Mouse (Mus musculus): ENCODE data around the gene Nps.

Gene Nps

DNA sequence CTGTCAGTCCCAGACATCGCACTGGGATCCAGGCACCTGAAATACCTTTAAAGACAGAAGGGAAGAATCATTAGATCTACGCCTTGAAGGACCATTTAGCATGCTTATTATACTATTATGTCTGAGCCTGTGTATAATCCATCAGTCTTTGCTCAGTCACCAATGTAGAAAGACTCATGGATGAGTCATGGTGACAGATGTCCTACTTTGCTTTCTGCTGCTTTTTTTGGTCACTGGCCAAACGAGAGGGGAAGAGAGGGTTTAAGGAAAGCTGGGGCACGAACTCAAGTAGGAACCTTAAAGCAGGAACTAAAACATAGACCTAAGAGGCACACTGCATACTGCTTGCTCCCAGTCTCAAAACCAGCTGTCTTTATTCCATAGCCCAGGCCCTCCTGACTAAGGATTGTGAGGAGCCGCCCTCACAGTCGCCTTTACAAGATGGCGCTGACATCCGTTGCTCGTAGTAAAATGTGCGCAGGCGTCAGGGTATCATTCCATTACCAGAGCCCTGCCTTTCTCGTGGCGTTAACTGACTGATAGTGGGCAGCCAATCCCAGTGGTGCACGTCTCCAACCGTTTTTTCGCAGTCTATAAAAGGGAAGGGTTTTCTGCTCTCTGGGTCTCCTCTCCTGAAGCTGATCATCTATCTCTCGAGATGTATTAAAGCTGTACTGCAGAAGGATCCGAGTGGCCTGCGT, at the start of gene Nps:
Gene Nps (plus strand): TSS at position 651 of the 701 bp plus-strand sequence.
- peak; percentile 42 for DNase-seq (ENCODE audit: inconsistent ontology term)

DNA sequence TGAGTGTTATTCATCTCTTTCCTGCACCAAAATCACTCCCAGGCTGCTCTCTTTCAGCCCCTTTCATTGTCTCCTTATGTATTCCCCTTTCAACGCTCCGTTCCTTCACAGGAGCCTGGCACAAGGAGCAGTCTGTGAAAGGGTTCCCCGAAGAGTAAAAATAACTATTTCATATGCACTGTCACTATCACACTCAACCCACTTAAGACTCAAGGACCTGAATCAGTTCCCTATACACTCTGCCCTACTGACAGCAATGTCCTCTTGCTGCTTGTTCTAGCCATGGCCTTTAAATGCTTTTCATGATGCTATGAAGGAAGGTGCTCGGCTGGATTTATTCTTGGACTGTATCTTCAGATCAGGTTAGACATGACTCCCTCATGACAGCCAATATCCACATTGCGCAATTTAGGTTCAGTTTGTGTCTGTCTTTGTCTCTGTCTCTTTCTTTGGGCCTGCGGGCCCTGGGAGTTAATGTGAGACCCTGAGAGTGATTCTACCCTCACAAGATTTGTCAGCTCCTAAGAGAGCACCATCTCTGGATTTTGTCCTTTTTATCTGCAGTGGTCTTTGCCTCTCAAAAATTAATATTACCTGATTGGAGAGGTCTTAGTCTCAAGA, 49.4 kb upstream of the Nps start:
- DNase-seq (ENCODE audit: inconsistent ontology term) = no peak

DNA sequence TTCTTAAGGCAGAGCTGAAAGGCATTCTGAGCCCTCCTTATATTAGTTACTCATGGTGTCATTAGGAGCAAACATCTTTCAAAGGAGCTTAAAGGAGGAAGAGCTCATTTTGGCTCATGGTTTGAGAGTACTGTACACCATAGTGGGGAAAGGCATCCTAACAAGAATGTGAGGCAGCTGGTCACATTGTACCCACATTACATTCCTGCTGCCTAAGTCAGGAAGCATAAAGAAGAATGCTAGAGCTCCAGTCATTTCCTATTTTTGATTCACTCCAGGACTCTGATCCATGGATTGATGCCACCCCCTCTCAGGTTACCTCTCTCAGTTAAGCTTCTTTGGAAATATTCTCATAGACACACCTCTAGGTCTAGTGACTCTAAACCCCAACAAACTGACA, 48.2 kb upstream of the Nps start:
- peak; percentile 88 for DNase-seq (ENCODE audit: inconsistent ontology term)

DNA sequence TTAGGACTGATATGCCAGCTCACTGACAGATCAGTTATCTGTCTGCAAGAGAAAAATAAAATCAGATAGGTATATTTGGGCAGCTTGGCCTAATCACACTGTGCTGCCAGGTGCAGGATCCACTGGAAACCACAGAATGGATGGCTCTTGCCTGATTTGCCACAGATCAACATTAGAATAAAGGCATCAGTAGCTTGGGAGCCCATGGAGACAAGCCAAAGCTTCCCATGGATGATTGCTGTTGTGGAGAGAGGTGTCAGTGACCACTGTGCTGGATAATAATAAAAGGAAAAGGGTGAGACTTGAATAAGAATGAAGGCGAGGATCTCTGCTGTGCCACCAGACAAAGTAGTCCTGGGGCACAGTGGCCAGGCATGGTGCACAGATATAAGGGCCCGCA, 47.7 kb upstream of the Nps start:
- DNase-seq (ENCODE audit: inconsistent ontology term) = peak; percentile 68

DNA sequence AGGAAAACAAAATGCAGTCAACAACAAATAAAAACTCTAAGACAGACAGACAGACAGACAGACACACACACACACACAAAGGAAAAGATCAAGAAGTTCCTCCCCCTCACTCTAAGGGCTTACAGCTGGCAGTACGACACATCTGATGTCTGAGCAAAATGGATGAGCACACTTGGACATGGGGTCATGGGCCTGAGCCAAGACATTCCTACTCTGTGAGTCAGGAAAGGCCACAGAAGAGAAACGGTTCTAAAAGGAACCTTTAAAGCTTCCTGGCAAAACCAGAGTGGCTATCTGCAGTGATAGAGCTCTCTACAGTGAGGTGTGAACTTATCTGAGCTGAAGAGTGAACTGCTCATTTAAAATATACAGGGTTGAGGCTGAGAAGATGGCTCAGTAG, 46.0 kb upstream of the Nps start:
- DNase-seq (ENCODE audit: inconsistent ontology term) = peak; percentile 90

DNA sequence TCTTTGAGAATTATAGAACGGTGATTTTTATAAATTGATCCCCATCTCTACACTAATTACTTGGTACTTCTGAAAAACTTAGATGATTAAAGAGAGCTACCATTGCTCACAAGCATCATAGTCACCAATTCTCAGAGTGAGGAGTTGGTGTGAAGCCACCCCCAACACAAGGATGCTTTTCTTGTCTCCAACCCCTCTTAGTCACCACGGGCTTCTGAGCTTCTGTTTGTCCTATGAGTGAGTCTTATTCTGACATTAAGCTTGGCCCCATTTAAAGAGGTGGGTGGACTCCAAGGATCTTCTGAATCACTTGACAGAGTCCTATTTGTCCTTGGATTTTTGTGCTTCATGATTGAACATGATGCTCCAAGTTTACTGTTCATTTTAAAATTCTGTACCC, 37.0 kb upstream of the Nps start:
- DNase-seq (ENCODE audit: inconsistent ontology term) = no peak

DNA sequence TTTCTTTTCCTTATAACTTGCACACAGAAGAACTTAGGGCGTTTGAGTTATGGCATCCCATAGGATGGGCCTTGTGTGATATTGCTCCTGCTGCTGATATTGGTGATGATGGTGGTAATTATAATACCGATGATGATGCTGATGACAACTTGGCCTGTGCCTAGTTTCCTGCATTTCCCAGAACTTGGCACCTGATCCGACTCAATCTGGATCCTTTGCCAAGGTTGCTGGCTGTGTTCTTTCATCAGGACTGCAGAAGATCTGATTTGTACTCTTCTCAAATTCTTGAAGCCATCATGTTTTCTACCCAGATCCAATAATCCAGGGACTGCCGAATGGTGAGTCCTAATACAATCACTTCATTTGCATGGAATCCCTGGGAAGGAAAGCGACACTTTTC, 32.5 kb upstream of the Nps start:
- no peak for DNase-seq (ENCODE audit: inconsistent ontology term)

DNA sequence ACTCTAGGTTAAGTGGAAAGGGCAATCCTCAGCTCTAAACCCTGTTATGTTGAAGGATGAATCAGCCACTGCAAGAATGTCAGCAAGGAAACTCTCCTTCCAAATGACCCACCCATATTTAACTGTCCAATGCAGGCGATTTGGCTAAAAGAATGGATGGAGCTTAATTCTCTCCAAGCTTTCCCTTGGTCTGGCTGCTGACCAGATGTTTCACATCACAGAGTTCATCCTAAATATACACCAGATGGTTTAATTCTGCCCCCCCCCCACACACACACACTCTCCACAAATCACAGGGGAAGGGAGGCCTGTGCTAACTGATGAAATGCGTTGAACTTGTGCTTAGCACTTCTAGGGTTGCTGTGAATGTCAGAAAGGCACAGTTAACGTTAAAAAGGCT, 21.4 kb upstream of the Nps start:
- DNase-seq (ENCODE audit: inconsistent ontology term) = no peak

DNA sequence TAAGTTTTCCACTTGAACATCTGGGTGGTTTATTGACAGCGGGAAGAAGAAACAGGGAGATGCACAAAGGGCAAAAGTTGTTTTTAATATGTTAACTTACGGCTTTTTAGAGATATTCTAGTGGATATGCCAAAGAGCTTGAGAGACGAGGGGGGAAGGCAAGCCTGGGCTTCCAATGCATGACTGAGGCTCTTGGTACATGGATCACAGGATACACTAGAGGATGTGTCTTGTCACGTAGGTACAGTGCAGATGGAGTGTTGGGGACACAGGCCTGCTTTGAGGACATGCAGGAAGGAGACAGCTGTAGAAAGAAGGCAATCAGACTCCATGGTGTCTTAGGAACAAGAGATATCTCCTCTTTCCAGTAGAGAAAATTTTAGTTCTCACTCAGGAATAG, 19.1 kb upstream of the Nps start:
- DNase-seq (ENCODE audit: inconsistent ontology term) = no peak

DNA sequence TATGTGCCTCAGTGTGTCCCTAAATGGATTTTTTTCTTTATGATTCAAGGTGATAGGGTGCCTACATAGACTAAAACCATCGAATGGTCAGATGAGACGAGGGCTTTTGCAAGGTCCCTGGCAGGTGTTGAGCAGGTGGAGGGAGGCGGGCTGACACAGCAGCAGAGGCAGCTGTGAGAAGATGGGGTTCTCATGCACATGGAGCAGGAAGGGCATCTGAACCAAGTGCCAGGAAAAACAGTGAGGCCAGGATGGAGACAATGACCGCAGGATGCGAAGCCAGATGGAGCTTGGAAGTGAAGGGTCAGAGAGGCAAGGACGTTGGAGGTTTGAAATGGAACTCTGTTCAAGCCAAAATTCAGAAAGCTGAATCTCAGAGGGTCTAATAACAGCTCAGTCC, 18.5 kb upstream of the Nps start:
- no peak for DNase-seq (ENCODE audit: inconsistent ontology term)

DNA sequence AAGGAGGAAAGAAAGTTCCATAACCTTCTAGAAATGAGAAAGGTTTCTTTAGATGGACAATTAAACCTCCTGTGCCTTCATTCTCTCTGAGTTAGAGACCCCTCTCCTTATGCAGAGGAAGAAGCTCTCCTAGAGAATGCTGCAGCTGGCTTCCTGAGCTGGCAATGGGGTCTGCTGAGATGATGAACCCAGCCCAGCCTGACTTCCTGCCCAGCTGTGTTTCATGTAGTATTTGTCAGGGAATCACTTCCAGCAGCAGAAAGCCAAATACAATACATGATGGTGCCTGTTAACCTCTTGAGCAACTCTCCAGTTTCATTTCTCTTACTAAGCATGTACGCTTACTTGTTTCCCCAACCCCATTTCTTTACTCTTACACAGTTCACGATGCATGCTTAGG, 17.9 kb upstream of the Nps start:
- no peak for DNase-seq (ENCODE audit: inconsistent ontology term)

DNA sequence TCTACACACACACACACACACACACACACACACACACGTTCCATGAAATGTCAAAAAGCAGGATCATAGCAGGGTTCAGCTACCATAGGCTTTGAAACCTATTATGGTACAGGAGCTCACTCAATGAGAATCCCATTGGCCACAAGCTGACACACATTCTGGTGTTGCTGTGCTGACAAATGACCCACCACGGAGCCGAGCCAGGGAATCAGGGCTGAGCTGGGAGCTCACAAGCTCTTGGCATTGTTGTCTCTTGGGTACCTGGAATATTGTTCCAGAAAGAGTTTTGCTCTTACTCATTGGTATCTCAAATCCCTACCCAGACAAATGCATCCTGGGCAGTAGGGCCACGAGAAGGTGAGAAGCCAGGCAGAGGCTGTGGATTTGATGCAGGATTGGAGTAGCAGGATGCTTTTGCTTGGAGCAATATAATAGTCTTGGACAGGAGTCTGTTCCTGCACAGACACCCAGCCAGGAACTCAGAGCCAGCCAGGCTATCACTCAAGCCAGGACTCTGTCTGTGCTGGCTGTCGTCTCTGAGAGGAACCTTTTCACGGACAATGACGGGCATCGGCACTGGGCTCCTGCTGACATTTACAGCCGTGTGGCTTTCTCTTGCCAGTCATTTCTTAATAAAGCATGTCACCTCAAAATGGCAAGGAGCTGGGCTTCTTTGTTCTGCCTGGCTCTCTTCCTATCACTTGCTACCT, 14.2 kb upstream of the Nps start:
- no peak for DNase-seq (ENCODE audit: inconsistent ontology term)

DNA sequence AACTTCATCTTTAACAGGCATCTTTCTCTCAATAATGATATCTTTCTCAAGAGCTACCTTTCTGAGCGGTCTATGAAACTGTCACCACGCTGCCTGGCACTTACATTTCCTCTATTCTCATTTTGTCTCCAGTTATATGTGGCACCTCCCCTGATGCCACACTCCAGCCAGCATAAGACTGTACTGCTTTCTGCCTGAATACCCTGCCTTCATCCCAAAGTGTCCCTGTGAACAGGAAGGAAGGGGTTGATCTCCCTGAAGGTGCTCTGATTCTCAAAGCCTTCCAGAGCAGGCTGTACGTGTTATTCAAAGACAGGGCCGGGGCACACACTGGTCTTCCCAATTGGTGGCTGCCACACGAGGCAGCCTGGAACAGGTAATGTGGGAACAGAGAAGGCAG, 12.1 kb upstream of the Nps start:
- no peak for DNase-seq (ENCODE audit: inconsistent ontology term)

DNA sequence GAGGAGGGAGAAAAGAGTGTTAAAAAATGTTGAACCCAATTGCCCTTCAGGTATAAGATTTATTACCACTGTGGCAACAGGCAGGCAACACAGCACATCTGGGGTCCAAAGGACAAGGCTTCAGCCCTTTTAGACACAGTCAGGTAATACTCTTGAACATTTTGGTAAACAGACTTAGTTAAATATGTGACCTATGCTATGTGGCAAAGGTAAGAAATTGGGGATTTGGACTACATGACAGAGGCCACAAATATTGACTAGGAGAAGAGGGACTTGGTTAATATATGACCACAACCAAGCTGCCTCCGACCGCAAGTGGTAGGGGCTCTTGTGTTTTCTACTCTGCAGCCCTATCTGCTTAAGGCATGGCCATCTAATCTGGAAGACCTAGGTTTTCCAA, 5.3 kb upstream of the Nps start:
- DNase-seq (ENCODE audit: inconsistent ontology term) = no peak

DNA sequence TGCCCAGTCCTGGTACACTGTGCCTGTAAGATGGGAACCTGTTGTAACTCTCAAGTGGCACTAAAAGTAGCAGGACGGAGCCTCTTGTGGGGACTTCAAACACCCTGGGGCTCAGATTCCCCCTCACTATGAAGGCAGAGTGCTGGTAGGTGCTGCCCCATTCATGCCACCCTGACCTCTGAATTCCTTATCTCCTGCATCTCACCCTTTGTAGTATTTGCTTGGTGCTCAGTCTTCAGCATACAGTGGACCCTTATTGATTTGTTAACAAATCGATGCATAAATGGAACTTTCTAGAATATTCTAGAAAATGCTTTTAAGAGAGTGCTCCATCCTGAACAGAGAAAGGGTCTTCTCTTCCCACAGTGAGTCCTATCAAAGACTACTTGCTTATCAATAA, 4.1 kb upstream of the Nps start:
- DNase-seq (ENCODE audit: inconsistent ontology term) = no peak

DNA sequence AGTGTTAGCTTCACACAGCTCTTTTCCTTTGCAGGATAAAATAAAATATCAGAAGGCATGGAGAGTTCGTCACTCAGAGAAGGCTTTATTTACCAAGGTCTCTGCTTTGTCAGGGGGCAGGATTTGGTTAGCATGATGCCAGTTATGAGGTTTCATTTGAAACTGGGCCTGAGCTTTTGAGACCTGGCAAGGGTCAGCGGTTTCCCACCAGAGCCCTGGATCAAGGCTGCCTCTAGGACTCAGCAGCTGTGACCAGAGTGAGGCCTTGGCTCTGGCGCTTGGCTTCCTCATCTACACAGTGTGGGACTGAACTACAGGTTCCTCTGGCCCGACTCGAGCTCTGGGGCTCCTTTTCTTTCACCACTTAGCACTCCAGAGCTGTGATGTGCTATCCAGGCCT, 12.5 kb downstream of the Nps start:
- no peak for DNase-seq (ENCODE audit: inconsistent ontology term)

DNA sequence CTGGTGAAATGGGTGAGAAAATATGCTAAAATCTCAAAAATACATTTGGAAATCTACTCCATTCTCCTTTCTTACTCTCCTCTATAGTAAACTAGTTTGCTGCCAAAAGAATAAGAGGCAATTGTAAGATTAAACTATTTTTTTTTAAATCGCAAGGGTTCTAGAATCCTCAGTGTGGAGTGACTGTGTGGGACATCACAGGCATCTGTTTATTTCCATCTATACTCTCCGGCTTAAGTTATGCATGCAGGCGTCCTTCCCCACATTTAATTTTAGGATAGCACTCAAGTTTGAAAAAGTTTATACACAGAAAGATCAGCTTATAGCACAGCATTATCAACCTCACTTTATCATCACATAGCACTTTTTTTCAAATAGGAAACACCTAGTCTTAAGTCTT, 24.7 kb downstream of the Nps start:
- DNase-seq (ENCODE audit: inconsistent ontology term) = no peak

DNA sequence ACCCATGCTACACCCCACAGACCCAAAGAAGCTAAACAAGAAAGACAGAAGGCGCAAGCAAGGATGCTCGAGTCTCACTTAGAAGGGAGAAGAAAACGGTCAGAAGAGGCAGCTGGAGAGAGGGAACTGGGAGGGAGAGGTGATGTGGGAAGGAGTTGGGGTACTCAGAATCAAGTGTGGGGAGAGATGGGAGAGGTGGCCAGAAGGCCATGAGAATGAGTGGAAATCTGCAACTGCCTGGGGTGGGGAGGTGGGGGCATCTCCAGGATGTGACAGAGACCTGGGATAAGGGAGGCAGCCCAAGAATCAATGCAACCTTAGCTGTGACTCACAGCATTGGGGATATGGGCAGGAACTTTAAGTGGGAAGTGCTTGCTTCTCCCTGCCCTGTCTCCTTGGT, 31.5 kb downstream of the Nps start:
- DNase-seq (ENCODE audit: inconsistent ontology term) = no peak

DNA sequence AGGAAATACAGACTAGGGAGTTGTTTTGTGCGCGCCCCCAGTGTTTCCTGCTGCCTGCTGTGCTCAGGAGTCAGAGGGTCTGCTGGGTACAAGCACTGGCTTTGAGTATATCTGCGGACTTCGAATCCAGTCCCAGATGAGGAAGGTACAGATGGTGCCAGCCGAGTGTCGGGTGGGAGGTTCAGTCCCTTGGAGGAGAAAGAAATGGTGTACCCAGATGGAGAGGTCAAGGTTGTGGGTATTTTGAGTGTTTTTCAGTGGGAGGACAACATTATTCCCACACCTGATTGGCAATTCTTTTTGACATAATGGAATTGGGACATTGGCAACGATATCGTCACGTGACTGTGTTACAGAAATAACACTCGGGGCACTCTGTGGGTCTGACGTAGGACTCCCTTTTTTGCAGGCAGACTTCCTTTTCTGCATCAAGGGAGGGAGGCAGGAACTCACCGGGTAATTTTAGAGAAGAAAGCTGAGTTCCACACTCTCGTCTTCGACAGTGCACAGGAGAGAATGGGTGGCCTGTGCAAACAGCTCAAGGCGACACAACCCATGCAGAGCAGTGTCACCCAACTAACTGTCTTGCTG, 33.2 kb downstream of the Nps start:
- no peak for DNase-seq (ENCODE audit: inconsistent ontology term)

DNA sequence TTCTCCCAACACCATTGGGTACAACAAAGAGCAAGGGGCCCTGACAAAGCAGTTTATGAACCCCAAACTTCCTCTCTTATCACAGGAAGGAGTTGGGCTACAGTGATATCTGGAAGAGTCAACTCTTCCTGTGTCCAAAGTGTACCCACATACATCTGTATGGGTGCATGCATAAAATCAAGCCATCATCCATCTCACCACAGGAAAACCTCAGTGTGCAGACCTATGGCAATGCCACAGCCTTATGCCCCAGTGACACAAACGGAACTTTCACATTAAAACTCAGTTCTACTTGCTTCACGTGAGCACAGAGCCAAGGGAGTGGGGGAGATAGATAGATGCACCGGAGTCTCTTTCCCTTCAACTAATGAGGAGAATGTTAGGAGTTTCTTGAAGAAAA, 36.0 kb downstream of the Nps start:
- DNase-seq (ENCODE audit: inconsistent ontology term) = no peak

DNA sequence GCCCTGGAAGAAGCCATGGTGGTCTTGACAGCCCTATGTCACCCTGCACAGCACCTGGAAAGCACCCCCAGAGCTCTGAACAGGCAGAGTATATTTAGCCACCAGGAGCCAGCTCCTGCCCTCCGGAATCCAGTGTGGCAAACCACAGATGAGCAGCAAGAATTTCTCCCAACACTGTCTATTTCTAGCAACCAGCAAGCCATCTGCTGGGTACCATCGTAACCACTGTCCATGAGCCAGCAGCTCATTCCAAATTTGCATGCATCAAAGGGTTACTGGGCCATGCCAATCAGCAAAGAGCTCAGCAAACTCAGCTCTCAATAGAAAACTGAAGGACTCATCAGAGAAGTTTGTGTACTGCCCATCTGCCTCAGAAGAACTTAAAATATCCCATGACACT, 46.0 kb downstream of the Nps start:
- peak; percentile 88 for DNase-seq (ENCODE audit: inconsistent ontology term)
